In the genomic region with DNA sequence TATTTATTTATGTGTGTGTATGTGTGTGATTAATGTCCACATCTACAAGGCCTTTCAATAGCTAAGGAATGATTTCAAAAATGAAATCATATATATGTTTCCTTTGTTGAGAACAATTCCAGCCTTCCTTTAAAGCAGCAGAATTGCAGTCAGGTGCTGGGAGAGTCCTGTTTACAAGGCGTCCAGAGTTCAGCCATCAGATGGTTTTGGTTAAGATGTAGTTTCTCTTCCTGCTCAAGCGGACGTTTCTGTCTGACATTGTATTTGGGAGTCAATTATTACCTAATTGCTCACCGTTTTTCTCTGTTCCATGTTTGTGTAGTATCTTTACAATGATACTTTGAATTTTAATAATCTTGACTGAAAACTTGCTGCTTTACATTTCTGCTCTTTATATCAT, we compare ENCODE assay signal across 27 mouse cellular contexts. TPM values are rescaled to one million over a fixed set of nuclear protein-coding genes. Genes with fewer than 3 reads are reported as not detected.
DNase-seq lines count a peak whose midpoint lies in the region; ATAC-seq lines count a peak whose summit lies in the region.
"Had no signal": no experiment of that assay in that cellular context is flagged by ENCODE, and none has a peak within 500 bp of the region (broad histone marks: within the 10 kb centered on the region; RNA-seq: fewer than 3 reads in every experiment).

No protein-coding gene starts in this region.

- H3K9me3 ChIP-seq in embryonic facial prominence, embryonic 10.5 days, result no peaks in the 10 kb centered on the region
- no peaks in the 10 kb centered on the region for H3K9me3 ChIP-seq in limb, embryonic 11.5 days (ENCODE audit: control insufficient read depth, low read length)
- H3K9me3 ChIP-seq: embryonic facial prominence, embryonic 12.5 days; forebrain, embryonic 12.5 days; forebrain, embryonic 15.5 days; G1E; hindbrain, embryonic 12.5 days; hindbrain, embryonic 15.5 days; intestine, embryonic 15.5 days had no signal

- no peaks in the 10 kb centered on the region for H3K36me3 ChIP-seq in embryonic facial prominence, embryonic 10.5 days (replicated peaks)
- H3K36me3 ChIP-seq in limb, embryonic 11.5 days (ENCODE audit: control insufficient read depth, insufficient read depth, low read length), result no peaks in the 10 kb centered on the region
- H3K36me3 ChIP-seq: embryonic facial prominence, embryonic 12.5 days; forebrain, embryonic 12.5 days; forebrain, embryonic 15.5 days; G1E; hindbrain, embryonic 12.5 days; hindbrain, embryonic 15.5 days; intestine, embryonic 15.5 days had no signal

- H3K4me3 ChIP-seq in embryonic facial prominence, embryonic 10.5 days, result no peak overlapping the region
- H3K4me3 ChIP-seq in limb, embryonic 11.5 days (ENCODE audit: low read depth, low read length), result no peak overlapping the region
- H3K4me3 ChIP-seq: embryonic facial prominence, embryonic 12.5 days; erythroblast, embryonic 14.5 days; forebrain, embryonic 12.5 days; forebrain, embryonic 15.5 days; gastrocnemius, adult 2 months; hindbrain, embryonic 12.5 days; hindbrain, embryonic 15.5 days; intestine, embryonic 15.5 days had no signal

- no peak overlapping the region for H3K9ac ChIP-seq in limb, embryonic 11.5 days (ENCODE audit: low read length)
- H3K9ac ChIP-seq: embryonic facial prominence, embryonic 12.5 days; forebrain, embryonic 12.5 days; forebrain, embryonic 15.5 days; hindbrain, embryonic 12.5 days; hindbrain, embryonic 15.5 days; intestine, embryonic 15.5 days had no signal

- no peak for ATAC-seq in limb, embryonic 11.5 days (ENCODE audit: insufficient number of reproducible peaks, low FRiP score, low TSS enrichment, low read depth)
- ATAC-seq: forebrain, embryonic 15.5 days; intestine, embryonic 15.5 days; Patski had no signal

- no peak overlapping the region for H3K27ac ChIP-seq in embryonic facial prominence, embryonic 10.5 days (replicated peaks)
- no peak overlapping the region for H3K27ac ChIP-seq in limb, embryonic 11.5 days (replicated peaks; ENCODE audit: low read depth, low read length)
- H3K27ac ChIP-seq: embryonic facial prominence, embryonic 12.5 days; forebrain, embryonic 12.5 days; forebrain, embryonic 15.5 days; gastrocnemius, adult 2 months; hindbrain, embryonic 12.5 days; hindbrain, embryonic 15.5 days; intestine, embryonic 15.5 days had no signal

- H3K4me2 ChIP-seq in limb, embryonic 11.5 days (ENCODE audit: low read depth, severe bottlenecking), result no peak overlapping the region
- H3K4me2 ChIP-seq: embryonic facial prominence, embryonic 12.5 days; forebrain, embryonic 12.5 days; forebrain, embryonic 15.5 days; heart, embryonic 11.5 days; hindbrain, embryonic 12.5 days; hindbrain, embryonic 15.5 days; intestine, embryonic 15.5 days had no signal

- no peaks in the 10 kb centered on the region for H3K27me3 ChIP-seq in embryonic facial prominence, embryonic 10.5 days (replicated peaks; ENCODE audit: low read depth, poor library complexity, severe bottlenecking)
- H3K27me3 ChIP-seq in limb, embryonic 11.5 days (ENCODE audit: control insufficient read depth, insufficient read depth, low read length), result no peaks in the 10 kb centered on the region
- H3K27me3 ChIP-seq: CH12.LX; embryonic facial prominence, embryonic 12.5 days; forebrain, embryonic 12.5 days; forebrain, embryonic 15.5 days; hindbrain, embryonic 12.5 days; hindbrain, embryonic 15.5 days; intestine, embryonic 15.5 days; Patski had no signal

- peaks cover 16% of the 10 kb centered on the region for H3K4me1 ChIP-seq in embryonic facial prominence, embryonic 10.5 days
- H3K4me1 ChIP-seq in limb, embryonic 11.5 days (ENCODE audit: control insufficient read depth, insufficient read depth, low read length), result no peaks in the 10 kb centered on the region; the same call in 1 of the 2 replicates
- H3K4me1 ChIP-seq: embryonic facial prominence, embryonic 12.5 days; forebrain, embryonic 12.5 days; hindbrain, embryonic 12.5 days; intestine, embryonic 15.5 days had no signal

- peak; percentile 37 for DNase-seq in embryo, embryonic 10.5 days (ENCODE audit: low spot score)
- DNase-seq in embryonic facial prominence, embryonic 10.5 days (ENCODE audit: low spot score), result peak; percentile 32
- peak; percentile 58 for DNase-seq in forelimb bud, embryonic 11.5 days (ENCODE audit: low read depth, low spot score)
- DNase-seq in limb, embryonic 11.5 days (ENCODE audit: low spot score), result peak; percentile 36
- no peak for DNase-seq in adrenal gland, postnatal 4 days (ENCODE audit: low spot score in 2 of 2)
- no peak for DNase-seq in cerebellum, adult 9-11 months
- no peak for DNase-seq in lung, postnatal 10 days
- DNase-seq: adrenal gland, postnatal 10 days; B cell, adult 2 months; cerebellum, adult 11-12 months; cerebellum, adult 8-10 months; cerebellum, postnatal 14 days; gastrocnemius, adult 2 months; gastrocnemius, postnatal 14 days; heart, adult 11 months; kidney, adult 11 months had no signal

- 46% methylated on average over 4 of the region's 4 CpGs for WGBS in embryonic facial prominence, embryonic 10.5 days
- 16% methylated on average over 4 of the region's 4 CpGs for WGBS in limb, embryonic 11.5 days

RNA-seq across cellular contexts. Expression of a gene that starts 31.6 kb away (rescaled TPM):
- polyA plus RNA-seq in embryonic facial prominence, embryonic 10.5 days (2016; fragmentation: Nextera tagmentation; extraction: Ambion mirVana), result 161 and 164 TPM in 2 replicates
- 168 and 170 TPM in 2 replicates for polyA plus RNA-seq in limb, embryonic 11.5 days (2014; fragmentation: Nextera tagmentation; extraction: Ambion mirVana)
- total RNA-seq in adrenal gland, postnatal 4 days (2021), result 100 to 1,000 TPM; 101 to 112 TPM

Comparison
In these comparisons a context has a peak if more than half of its experiments do, and no peak if none do; other contexts are left out.
1. DNase-seq: peak in embryo, embryonic 10.5 days (single experiment), embryonic facial prominence, embryonic 10.5 days (single experiment), forelimb bud, embryonic 11.5 days (single experiment) and limb, embryonic 11.5 days (single experiment); none in adrenal gland, postnatal 4 days (0 of 2), cerebellum, adult 9-11 months (single experiment) and lung, postnatal 10 days (single experiment).